Mouse (Mus musculus) urinary bladder, postnatal 36 days (tissue): ENCODE results near the gene Cntnap4.

ENCODE experiments used
- DNase-seq, 2 experiments: peaks; one replicate each; pipeline ENCODE4 v3.0.0; 2022; ENCODE audit warnings: low spot score in 2 of 2, mixed read lengths in 1 of 2

The Cntnap4 gene

GRCm38 (mm10) chr8:112569471-112570141 lies at the start of gene Cntnap4:
Gene Cntnap4 (plus strand): TSS chr8:112570043.
- no peak for DNase-seq

DNA sequence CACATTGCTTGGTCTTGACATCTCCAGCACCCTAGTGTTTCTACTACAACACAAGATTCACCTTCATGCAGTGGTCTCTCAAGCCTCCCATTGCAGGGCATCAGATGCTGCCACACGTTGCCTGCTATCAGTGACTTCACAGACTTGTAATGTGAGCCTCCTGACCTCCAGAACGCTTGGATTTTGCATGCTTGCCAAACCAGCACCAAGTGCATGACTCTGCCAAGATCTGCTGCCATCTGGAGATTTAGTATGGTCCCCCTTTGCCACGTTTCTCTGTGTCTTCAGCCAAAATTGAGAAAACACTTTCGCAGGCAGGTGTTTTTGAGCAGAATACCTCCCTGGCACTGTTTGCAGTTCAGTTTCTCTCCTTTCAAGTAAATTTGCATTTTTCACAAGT lies 12.5 kb upstream of the Cntnap4 start:
- no peak for DNase-seq

GRCm38 (mm10) chr8:112570541-112570940 lies 698 bp downstream of the Cntnap4 start:
- no peak for DNase-seq

DNA sequence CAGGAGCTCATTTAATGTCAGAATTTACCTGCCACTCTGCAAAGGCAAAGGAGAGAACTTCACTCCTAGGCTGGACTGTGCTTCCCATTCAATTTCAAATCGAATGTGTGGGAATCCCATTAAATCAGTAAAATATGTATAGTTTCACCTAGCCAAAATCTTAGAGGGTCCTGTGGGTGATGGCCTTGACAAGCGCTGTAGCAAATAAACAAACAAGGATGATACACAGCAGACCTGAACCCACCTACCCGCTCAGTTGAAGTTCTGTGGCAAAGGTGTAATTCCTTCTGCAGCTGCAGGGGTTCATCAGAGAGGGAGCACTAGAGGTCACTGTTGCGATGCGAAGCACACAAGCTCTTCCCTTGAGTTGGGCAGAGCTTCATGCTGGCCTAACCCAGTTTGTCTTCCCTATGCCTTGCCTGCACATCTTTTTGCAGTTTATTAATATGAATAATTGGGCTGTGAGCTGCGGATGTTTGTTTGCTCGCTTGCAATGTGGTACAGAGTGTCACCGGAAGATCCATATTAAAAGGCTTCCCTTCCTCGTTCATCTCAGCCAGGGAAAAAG lies 1.6 kb downstream of the Cntnap4 start:
- no peak for DNase-seq

GRCm38 (mm10) chr8:112581473-112581872 lies 11.6 kb downstream of the Cntnap4 start:
- no peak for DNase-seq

DNA sequence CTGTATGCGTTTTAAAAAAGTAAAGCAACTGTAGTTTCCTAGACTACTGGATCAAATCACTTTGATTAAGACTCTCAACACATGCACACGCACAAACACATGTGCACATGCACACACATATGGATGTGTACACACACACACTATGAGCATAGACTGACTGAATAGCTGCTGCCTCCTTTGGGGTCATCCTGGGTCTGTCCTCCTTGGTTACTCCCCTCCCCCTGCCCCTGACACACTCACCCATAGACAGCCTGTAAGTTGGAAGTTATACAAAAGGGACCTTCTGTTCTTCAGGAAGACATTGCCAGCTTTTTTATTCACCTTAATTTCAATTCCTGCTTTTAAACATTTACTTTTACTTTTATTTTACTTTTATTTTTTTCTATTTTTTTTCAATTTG lies 13.6 kb downstream of the Cntnap4 start:
- no peak for DNase-seq

- DNase-seq, result no peak
Observed at GRCm38 (mm10) chr8:112588357-112589051, 18.7 kb downstream of the Cntnap4 start.

DNA sequence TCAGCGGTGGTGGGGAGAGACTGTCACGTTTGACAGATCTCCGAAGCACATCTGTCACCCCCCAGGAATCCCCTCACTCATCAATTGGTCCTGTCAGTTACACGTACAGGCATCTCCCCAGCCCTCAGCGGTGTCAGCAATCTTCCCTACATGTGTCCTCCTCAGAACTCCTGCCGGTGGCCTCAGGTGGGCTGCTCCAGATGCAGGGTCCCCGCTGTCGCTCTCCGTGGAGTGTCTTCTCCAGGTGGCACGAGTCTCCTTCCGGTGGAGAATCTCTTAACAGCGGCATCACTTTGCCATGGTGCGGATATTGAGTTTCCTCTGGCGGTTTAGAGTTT lies 19.2 kb downstream of the Cntnap4 start:
- DNase-seq, result no peak

GRCm38 (mm10) chr8:112596023-112596776 lies 26.4 kb downstream of the Cntnap4 start:
- DNase-seq, result no peak

DNA sequence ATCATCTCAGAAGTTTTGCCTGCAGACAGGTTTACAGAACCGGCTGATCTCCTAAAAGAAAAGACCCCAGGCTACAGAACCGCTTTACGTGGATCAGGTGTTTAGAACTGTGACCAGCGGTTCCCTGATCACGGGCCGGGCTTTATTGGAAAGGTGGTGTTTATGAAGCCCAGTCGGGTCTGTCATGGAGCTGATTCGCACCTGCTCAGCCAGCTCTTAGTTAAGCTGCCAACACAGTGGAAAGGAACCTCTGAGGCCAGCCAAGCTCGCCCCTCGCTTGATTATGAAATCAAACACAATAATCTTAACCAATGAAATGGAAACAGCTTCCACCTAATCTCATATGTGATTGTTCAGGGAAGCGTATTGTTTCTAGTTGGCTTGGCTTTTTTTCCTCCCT lies 30.1 kb downstream of the Cntnap4 start:
- no peak for DNase-seq

GRCm38 (mm10) chr8:112601150-112601549 lies 31.3 kb downstream of the Cntnap4 start:
- DNase-seq, result no peak

- DNase-seq, result no peak
Observed at GRCm38 (mm10) chr8:112610121-112610520, 40.3 kb downstream of the Cntnap4 start.

DNA sequence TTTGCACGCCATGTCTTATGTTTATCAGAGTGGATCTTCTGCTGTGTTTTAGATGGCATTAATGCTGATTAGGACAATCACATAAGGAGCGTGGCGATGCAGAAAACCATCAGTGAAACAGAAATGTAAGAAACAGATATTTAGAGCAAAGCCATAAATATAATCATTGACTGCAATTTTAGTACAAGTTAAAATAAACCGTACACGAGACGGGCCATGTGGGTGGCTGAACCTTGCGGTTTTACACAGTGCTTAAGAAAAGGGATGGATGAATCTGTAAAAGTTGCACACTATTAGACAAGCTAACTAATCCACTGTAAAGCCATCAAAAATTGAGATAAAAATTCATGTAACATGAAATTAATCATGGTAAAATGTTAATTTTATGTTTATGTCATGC lies 58.9 kb downstream of the Cntnap4 start:
- DNase-seq, result no peak

DNA sequence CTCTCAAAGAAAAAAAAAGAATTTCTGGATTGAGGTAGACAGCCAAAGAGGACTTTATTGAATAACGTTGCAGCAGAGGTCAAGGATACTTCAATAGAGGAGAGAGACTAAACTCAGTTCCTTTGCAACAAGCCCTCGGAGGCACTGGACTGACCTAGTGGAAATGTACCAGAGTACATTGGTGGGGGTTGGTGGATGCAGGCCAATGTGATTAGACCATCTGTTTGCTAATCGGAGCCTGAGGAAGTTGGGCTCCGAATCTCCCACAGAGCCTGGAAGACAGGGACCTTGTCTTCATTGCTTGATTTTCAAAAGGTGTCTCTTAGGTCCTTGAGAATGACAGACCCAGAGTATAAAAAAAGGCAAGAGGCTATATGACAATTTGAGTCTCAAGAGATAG lies 82.8 kb downstream of the Cntnap4 start:
- DNase-seq, result no peak

GRCm38 (mm10) chr8:112653276-112653675 lies 83.4 kb downstream of the Cntnap4 start:
- DNase-seq, result no peak

- DNase-seq, result no peak
Observed at GRCm38 (mm10) chr8:112653994-112654393, 84.2 kb downstream of the Cntnap4 start.

DNA sequence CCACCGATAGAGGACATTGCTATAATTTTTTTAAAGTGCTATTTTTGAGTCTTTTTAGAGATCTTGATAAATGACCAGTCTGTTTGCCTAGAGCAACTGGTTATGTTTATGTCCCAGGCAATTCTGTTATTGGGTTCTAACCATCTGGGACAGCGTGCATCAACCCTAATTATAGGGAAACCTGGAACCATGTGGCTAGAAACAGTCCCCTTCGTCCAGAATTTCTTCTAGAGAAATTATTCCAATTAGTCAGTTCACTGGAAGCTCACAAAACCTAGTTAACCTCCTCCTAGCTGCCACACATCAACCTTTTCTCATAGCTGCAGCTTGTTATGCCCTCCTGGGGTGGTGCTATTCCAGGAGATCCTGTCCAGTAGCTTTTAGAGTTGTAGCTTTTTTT lies 94.2 kb downstream of the Cntnap4 start:
- no peak for DNase-seq

- DNase-seq, result no peak
Observed at GRCm38 (mm10) chr8:112674671-112675070, 104.8 kb downstream of the Cntnap4 start.

GRCm38 (mm10) chr8:112681757-112682156 lies 111.9 kb downstream of the Cntnap4 start:
- DNase-seq, result no peak

DNA sequence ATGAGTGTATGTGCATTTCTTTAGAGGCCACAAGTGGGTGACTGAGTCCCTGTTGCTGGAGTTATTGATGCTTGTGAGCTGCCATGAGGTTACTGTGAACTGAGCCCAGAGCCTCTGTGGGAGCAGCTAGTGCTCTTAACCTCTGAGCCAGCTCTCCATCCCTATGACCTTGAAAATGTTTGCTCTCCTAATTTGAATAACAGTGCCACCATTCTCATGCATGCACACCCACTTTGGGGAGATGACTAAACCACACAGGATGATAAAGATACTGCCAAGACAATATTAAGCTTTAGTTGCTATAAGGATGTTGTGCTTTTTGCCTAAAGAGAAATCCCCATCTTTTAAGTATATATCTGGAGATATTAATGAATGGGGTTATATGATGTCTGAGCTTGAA lies 125.9 kb downstream of the Cntnap4 start:
- DNase-seq, result no peak

DNA sequence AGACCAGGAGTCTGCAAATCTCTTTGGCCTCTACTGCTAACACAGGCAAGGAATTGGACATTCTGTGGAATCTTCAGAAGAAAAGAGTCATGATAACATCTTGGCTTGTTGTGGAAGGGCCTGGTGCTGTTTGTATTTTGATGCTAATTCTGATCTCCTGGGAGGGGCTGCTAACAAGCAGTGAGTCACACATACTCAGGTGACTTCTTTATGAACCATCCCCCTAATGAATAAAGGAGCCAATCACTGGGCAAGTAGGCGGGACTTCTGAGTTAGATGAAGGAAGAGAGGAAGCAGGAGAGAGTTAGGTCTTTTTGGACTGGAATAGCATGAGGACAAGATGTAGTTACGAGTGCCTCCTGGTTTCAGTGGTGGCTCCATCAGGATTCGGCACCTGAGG lies 128.3 kb downstream of the Cntnap4 start:
- DNase-seq, result no peak

DNA sequence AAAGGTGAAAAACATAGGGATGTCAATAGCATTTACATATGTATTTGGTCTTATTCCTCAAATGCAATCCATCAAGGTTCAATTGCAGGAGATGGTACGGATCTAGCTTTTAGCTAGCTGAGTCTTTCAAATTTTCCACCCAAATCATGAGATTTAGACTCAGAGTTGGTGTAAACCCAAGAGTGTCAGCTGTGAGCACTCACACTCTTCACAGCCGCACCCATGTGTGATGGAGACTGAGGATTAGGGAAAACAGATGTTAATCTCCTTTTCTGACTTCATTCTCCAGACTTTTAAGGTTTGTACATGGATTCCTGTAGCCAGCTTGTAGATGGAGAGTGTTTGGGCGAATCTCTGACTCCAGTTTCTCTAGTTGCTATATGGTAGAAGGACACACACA lies 147.1 kb downstream of the Cntnap4 start:
- DNase-seq, result no peak

DNA sequence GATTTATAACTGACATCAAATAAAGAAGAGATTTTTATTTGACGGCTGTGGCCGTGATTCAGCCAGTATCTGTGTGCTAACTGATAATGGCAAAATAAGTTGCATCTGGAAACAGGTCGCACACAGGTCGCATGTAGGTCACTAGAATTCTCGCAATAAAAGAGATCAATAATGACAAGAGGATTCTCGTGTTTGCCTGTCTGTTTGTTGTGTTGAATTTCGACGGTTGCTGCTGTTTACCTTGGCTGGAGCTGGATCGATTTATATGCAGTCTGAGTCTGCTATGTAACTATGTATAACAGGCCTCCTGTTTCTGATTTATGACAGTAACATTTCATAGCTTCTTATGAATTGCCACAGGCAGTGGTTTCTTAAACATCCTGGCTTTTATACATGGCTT lies 155.1 kb downstream of the Cntnap4 start:
- DNase-seq, result no peak
